Mouse (Mus musculus): ENCODE measurements around the gene Wdtc1.
A peak's percentile ranks its signal among the peaks of the same experiment; 100 is the strongest.

Wdtc1 gene

DNA sequence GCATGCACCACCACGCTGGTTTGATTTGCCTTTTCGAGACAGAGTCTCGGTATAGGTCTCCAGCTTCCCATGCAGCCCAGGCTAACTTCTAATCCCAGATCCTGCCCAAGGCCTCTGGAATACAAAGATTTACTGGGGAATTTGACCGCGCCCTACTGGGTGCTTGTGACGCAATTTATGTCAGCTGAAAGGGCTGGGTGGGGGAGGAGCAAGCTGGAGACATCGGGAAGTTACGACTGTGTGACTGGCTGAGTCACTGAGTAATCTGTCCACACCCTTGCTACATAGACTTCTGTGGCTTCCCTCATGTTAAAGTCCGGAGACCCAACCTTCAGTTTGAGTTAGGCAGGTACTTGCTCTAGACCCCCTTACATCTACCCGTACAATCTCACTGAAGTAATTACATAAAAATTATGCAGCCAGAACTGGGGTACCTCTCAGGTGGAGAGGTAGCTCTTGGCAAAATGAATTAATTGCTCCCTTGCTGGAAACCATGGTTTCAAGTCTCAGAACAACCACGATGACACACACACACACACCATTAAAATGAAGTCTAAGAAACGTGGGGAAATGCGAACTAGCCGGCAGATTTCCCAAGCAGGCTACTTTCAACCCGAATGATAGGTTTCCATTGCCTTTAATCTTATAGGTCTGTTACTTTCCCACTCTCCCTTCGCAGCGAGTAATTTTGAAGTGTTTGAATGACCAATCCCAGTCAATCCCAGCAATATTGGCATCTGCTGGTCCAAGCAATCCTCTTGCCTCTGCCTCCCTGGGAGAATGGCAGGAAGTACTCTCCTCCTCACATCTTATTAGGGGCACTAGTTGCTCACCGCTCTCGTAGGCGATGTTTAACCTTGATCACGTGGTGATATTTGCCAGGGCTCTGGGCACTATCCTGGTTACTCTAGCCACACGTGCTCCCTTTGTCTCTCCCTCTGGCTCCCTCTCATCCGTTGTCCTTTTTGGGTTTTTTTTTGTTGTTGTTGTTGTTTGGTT lies at the start of gene Wdtc1:
Wdtc1 (minus strand) TSS at position 115 of the 999 bp plus-strand sequence.
- DNase-seq, result no peak

DNA sequence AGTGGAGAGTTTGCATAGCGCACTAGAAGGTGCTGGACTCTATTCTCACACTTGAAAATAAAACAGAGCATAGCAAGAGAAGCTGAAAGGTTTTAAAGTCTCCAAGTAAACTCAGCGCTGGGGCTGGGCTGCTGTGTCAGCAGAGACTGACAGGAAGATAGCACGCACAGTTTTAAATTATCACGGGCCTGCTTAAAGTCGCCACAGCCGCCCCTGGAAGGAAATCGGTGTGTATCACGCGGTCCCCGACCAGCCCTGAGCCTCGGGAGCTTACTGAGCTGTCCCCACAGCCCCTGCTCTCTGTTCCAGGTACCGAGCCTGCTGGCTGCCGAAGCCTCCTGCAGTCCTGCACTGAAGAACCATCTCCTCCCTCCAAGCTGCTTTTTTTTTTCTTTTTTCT lies 48.7 kb upstream of the Wdtc1 start:
- DNase-seq, result peak; percentile 41

DNA sequence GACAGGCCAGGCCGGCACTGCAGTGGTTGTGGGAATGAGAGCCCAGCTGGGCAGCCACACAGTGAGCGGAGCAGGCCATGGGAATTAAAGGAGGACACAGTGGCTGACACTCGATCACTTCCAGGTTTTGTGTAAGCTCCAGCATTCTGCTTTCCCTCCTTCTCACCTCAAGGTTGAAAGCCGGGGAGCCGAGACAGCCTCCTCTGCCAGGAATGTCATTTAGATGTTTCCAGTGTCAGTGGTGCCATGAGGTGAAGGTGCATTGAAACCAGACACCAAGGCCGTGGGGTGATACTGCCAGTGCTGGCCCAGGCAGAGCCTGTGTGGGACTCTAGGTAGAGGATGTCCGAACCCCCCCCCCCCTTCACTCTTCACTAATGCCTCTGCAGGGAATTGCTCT lies 46.8 kb upstream of the Wdtc1 start:
- DNase-seq, result no peak

DNA sequence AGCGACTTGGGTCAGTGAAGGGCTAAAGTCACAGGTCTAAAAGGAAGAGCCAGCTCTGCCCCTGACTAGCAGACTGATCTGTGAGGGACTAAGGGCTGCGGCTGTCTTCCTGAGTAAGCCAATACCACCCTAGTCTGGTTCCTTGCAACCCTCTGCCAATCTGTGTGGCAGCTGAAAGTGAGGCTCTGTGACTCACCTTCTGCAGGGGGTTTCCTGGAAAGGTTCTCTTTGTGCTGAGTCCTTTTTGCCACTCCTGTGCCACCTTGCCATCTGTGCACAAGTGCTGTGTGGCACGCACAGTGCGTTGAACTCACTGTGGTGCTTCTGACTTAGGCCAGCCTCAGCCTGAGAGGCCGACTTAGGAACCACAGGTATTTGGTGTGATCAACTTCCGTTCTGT lies 46.2 kb upstream of the Wdtc1 start:
- no peak for DNase-seq

DNA sequence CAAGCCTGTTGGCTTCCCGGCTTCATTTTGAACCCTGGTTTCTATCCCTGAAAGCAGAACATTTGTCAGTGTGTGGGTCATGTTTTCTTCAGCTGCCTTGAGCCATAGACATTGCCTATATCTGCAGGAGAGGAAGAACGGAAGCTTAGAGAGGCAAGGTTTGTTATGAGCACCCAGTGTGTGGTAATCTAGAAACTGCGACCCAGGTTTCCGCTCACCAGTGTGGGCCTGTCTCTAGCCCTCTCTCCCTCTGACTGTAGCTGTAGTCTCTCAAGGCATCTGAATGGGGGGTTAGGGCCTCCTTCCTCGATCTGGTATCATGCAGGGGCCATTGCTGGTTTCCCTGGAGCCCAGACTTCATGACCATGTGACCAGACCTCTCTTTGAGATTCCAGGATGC lies 45.3 kb upstream of the Wdtc1 start:
- DNase-seq, result no peak

DNA sequence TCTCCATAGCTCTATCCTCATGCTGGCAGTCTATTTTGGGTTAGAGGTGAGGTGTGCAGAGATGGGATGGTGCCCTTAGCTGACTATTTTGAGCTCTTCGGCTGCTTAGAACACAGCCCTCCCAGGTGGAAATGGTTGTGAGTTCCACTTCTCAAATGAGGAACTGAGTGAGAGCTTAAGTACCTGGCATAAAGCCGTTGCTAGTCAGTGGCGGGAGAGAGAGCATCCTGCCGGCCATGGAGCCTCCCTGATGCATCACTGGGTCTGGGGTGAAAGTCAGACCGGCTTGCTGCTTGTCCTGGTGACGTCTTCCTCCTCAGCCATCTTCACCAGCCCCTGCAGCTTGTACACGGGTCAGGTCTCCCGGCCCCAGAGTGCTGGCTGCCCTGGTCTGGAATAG lies 44.7 kb upstream of the Wdtc1 start:
- DNase-seq, result no peak

DNA sequence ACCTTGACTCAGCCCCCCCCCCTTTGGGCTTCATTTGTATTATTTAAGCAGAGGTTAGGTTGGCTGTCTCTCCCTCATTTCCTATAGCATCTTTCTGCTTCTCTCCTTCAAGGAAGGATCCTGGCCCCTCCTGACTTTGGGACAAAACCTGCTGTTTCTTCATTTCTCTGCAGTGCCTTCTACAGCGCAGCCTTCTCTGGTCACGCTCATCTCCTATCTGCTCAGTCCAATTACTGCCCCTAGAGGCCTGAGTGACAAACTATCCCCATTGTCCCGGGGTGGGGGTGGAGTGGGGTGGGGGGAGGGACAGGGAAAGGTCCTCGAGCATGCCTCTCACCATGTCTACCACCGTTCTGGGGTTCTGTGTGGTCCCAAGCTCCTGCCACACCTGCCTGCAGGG lies 44.0 kb upstream of the Wdtc1 start:
- DNase-seq, result no peak

DNA sequence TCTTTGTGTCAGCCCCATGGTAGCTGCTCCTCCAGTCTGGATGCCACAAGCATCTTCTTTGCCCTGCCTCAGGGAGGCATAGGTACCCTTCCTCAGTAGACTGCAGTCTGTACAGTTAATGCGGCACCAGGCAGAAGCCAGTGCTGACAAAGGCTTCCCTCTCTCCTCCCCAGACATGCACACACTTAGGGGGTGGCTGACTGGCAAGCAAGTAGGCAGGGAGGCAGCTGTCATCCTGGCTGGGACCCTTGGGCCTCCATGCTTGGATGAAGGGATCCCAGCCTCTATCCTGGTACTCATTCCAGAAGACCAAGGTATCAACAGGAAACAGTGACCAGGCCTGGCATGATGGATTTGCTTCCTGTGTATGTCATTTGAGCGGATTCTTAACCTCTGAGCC lies 42.8 kb upstream of the Wdtc1 start:
- DNase-seq, result no peak

DNA sequence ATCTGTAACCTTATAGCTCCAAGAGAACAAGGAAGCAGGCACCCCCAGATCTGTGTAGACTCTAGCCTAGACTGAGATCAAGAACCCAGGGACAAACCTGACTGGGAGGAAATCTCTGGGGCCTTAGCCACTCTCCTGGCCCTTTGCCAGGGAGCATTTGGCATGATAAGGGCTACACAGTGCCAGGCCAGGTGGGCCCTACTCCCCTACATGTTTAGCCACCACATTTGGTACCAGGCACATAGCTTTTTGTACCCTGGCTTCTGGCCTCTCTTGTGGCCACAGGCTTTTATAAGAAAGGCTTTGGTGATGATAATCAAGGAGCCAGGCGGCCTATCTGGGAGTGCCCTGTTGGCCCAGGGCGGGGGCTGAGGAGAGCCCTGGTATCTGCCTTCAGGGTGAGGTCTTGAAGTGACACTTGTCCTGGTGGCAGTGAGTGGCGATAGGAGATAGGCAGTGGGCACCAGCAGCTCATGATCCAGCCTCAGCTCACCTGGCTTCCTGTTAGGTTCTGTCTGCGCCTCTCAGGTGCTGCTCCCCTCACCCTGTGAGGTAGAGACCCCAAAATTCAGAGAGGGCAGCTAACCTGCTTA lies 41.8 kb upstream of the Wdtc1 start:
- no peak for DNase-seq

DNA sequence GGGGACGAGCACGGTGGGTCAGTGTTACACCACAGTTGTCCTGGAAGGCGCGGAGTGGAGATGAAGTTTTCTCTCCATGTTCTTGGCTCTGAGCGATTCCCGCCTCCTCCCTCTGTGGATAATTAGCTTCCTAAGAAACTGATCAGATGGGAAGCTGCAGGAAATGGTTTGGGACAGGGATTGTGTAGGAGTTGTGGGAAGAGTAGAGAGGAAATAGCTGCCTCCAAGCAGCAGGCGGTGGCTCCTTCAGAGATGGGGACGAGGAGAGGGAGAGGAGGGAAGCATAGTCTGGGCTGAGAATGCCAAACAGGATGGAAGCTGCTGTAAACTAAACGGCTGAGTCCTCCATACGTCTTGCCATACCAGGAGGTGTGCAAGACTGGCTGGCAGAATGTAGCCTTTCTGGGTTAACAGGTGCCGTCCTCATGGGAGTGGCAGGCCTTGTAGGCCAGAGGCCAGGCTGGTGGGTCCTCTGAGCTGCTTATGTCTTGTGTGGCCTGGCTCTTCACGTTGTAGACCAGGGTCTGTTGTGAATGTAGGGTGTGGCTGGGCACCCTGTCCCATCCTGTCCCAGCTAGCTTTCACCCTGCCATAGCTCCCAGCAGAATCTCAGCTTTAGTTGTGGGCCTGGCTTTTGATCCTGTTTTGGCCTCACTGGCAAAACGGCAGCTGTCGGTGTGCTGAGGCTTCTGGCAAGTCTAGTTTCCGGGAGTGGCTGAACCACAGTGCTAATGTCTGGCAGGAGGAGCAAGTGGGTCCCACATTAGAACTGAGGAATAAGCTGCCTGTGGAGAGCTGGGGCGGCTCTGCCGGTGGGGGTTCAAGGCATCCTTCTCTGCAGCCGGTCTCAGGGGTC lies 38.1 kb upstream of the Wdtc1 start:
- DNase-seq, result no peak

DNA sequence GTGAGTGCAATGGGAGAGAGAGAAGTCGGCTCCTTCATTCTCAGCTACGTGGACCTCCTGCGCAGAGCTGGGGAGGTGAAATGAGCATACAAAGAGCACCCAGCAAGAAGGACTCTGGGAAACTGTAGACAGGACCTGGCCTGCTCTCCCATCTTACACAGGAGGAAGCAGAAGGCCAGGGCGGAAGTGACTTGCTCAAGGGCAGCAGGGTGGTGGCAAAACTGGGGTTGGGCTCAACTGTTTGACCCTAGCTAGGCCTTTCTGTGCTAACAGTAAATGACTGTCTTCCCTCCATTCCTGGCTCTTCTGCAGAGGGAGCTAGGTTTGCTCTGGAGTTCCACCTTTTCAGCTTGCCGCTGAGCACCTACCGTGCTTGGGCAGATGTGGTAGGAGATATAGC lies 37.3 kb upstream of the Wdtc1 start:
- no peak for DNase-seq

DNA sequence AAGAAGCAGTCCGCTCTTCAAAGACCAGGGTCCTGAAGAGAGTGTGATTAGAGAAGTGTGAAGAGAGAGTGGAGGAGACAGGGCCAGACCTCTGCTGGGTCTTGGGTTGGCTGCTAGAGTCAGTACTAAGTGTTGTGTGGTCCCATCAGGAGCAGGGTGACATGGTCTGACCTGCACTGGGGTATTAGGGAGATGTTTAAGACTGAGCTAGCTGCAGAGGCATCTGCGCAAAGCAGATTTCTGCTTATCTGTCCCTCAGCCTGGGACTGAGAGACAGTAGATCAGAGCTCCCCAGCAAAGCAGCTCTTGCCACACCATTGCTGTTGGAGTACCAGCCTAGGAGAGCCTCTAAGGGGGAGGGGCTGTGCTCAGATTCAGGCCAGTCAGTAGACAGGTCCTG lies 36.8 kb upstream of the Wdtc1 start:
- DNase-seq, result no peak

DNA sequence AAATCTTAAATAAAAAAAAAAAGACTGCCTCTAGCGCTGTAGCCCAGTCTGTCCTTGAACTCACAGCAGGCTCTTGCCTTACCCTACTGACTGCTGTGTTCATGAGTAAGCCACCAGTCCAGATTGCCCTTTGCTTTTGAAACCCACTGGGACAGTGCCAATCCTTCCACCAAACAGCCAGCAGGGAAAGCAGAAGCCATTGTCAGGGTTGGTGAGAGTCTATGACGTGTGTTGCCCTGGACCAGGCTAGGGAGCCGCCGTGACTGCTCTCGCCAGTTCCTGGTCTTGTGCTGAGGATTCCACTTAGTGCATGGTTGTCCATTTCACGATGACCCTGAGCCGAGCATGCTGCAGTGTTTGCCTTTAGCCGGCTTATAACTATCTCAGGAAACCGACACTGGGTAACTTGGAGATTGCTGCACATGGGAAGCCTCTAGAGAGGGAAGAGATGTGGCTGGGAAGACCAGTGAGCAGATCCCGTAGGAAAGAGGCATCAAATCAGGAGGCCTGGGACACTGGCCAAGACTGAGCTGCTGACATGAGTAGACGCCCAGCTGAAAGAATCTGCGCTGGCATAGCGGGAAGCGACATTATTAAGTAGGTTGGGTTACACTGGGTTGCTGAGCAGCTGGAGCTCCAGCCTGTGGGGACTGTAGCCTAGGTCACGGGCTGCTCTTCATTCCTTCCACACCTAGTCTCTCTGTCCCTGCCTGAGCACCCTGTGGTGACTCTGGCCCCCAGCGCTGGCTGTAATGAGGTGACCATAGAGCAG lies 35.7 kb upstream of the Wdtc1 start:
- DNase-seq, result no peak

DNA sequence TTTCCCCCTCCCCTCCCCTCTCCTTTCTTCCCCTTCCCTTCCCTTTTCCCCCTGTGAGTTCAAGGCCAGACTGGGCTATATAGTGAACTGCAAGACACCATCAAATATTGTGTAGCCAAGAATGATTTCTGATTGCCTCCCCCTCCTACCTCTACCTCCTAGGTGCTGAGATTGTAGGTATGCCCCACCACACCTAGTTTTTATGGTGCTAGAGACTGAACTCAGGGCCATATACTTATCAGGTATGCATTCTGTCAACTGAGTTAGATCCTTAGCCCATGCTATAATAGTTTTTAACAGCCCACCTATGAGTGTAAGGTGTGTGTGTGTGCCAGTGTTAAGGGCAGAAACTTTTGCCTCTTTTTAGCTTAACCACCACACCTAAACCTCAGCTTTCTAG lies 33.8 kb upstream of the Wdtc1 start:
- DNase-seq, result no peak

DNA sequence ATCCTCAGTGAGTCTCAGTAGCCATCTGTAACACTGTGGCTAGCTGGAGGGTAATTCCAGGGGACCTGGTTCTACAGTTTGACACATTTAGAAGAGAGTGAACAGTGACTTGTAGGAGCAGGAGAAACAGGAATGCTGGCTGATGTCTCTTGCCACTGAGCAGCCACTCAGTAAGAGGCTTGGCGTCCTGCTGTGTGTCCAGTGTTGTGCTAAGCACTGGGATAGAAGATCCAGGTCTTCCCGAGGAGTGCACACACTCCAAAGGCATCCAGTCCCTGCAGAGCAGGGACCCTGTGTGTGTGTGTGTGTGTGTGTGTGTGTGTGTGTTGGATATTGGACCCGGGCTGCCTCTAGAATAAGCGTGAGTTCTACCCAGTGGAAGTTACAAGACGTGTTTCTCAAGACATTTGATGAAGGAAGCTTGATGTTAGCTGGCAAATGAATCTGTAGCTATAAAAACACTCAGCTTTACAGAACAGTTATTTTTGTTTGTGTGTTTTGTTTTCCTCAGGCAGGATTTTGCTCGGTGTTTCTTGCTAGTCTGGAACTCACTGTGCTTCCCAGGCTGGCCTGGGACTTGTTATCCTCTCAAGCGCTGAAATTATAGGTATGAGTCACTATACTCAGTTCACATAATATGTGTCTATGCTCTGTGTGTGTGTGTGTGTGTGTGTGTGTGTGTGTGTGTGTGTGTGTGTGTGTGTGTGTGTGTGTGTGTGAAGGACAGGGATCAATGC lies 32.9 kb upstream of the Wdtc1 start:
- DNase-seq, result no peak

DNA sequence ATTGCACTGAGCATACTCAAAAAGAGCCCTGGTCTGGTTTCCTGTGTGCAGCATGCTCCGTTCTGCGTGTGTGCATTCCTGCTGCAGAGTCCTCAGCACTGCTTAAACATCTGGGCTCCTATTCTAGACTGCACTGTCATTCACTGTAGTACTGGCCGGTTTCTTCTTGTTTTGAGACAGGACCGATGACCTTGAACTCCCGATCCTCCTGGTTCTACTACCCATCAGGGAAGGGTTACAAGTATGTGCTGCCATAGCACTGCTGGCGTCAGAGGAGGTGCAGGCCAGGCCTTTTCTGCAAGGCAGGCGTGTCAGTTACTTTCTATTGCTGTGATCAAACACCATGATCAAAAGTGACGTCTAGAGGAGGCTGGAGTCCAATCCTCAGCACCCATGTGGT lies 27.9 kb upstream of the Wdtc1 start:
- DNase-seq, result no peak

DNA sequence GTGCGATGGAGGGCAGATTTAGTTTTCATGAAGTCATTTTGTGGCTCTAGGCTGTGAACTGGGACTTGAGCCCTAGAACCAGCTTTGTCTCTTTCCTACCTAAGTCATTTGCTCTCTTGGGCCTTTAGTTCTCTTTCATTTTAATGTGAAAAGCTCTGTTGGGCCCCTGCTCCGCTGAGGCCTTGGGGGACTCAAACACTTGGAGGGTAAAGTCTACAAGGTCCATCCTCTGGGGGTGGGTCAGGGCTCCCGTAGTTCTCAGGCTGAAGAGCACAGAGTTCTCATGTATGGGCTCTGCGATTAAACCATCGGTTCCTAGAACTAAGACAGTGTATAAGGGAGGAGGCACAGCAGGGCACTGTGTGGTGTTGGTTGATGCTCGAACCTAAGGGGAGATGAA lies 27.3 kb upstream of the Wdtc1 start:
- DNase-seq, result no peak

DNA sequence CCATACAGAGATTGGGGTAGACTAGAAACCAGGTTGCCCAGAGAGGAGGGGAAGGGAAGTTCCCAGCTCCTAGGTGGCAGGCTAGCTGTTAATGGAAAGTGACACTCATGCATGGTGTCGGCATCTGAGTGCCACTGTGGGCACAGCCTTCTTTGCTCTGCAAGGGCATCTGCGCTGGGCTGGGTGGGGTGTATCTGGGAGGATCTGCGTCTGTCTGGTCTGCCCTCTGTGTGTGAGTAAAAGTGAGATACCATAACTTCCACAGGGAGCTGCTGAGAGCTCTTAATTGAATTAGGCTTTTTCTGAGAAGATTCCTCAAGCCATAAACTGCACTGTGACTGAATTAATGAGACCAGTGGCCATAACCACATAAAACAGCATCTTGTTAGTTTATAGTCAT lies 26.6 kb upstream of the Wdtc1 start:
- no peak for DNase-seq

DNA sequence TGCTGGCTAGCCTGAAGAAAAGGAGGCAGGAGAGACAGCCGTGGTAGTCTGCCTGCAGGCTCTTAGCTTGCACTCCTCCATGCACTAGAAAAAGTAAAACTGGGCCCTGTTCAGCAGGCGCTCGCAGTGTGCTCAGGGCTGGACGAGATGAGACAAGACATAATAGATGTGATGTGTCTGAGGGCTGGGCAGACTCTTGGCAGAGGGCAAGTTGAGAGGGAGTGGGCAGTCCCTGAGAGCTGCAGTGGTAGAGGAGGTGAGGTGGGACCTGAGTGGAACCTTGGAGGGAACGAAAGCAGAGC lies 25.7 kb upstream of the Wdtc1 start:
- no peak for DNase-seq

DNA sequence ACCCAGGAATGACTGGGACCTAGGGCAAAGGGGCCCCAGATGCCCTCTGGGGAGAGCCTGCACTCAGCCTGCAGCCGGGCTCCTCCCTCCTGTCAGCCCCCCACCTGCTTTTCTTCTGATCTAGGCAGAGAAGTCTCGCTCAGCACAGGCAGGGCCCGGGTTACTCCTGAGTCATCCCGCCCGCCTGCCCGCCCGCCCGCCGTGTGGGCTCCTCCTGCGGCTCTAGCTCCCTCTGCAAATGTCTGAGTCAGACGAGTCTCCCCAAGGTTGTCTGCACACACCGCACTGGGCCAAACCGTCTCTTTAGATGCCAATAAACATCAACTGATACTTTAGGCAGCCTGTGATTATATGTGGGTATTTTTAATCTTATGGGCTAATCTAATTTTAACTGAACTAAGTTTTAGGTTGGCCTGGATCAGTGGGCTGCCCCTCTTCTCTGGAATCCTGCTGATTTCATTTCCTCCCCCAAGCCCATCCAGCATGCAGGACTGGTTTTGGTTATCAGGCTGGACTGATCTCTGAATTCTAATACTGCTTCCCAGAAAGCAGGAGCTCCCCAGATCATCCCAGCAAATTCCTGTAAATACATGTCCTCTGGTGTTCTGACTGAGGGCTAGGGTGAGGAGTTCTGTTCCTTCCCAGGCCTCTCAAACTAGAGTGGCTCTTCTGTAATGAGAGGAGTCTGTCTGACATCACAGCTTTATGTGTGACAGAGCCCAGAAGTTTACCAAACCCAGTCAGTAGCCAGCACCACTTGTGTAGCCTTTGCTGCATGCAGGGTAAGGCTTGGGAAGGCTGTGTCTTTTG lies 25.2 kb upstream of the Wdtc1 start:
- peak; percentile 76 for DNase-seq

DNA sequence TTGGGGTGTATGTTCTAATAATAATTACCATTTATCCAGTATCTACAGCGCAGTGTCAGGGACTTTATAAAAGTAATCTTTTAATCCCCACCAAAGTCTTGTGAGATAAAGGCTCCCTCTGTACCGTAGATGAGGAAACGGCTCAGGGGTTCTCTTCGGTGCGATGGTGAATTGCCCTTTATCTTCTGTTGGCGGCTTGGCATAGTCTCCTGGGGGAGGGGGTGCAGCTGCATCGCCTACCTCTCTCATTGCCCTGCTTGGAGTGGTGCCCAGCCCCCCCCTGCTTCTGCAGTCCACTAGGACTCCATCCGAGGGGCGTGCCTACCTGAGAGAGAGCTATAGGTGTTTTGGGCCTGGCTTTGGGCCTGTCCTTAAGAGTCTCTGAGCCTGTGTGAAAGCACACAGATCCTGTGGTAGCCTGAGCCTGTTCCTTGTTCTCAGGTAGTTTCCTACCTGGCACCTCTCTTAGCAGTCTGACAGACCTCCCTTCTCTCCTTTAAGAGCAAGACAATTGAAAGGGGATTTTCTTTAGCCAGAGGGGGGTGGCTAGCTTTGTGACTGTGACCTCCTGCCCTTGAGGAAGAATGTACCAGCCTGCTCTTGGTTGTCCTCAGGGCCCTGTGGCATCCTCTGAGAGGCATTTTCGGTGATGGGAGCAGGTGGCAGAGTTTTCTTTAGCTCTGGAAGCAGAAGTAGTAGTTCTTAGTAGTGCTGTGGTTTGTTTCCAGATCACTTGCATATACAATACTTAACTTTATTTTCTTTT lies 22.7 kb upstream of the Wdtc1 start:
- DNase-seq, result peak; percentile 36

Measured in thymus, postnatal 4 days (tissue).